Mouse (Mus musculus): ENCODE results near the gene Mea1.
A peak's percentile ranks its signal among the peaks of the same experiment; 100 is the strongest.

The Mea1 gene

DNA sequence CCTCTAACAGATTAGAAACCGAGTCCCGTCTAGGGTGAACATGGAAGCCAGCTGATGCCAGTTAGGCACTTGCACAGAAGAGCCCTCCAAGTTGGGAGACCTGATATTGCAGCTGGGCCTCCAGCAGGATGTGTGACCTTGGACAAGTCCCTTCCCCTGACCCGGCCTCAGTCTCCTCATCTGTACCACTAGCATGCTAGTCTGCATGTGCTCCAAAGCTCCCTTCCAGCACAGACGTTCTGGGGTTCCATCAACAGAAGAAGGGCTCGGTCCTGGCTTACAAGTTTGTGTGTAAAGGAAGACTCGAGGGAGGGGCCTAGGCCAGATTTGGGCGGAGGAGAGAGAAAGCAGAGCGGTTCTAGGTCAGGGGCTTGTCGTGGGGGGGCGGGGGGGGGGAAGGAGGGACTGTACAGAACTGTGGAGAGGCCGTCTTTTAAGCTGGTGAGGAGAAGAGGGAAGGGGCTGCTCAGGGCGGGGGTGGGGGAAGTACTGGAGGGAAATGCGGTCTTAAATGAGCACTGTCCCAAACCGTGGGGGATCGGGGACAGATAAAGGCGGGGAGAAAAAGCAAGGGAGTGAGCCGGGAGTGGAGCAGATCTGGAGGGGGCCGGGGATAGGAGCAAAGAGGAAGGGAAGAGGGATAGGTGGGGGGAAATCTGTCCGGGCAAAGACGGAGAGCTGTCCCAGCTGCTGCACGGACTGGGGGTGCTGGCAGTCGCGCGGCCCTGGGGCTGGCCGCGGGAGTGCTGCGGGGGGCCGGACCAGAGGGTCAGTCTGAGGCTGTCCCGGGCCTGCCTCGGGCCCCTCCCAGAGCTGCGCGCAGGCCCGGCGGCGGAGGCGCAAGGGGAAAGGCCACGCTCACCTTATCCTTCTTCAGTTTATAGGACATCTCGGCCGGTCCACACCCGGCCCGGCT, 25.6 kb downstream of the Mea1 start:
- no peak for DNase-seq (ENCODE audit: extremely low read depth, low read depth, low spot score)

DNA sequence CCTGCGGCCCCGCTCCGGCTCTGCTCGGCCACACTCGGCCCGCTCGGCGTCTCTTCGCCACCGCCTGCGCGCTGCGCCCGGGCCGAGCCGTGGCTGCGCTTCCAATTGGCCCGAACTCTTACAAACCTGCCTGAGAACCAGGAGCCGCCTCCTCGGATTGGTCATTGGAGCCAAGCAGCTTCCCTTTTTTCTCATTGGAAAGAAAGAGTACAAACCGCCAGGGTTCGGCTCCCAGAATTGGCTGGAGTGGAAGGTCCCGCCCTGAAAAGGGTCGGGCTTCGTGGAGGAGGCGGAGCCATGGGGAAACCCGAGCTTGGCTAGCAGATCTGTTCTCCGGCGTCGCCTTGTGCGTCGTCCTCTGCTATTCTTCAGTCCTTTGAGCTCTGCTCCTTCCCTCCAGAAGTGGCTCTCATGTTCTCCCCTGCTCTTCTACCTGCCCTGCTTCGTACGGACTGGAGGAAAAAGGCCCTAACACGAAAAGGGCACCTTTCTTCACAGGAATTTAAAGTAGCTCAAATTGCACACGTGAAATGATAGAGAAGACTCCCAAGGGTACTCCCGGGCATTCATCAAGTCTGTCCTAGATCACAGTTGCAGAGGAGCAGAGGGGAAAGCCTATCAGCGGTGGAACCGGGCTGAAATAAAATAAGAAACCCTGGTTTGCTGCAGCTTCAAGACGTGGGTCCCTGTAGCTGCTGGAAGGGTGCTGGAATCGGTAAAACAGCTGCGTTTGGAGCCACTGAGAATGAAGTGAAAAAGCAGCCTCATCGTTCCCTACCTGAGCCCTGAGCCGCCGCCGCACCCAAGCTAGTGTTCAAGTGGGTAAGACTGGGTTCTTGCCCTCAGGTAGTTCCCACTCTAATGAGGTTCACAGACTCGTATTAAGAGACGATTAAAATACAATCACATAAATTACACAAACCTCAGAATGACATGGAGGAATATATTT, 26.6 kb downstream of the Mea1 start, which contains the start of gene Ppp2r5d:
Gene Ppp2r5d, minus strand, starts transcription at position 225 of the 949 bp plus-strand sequence.
- peak; percentile 88 for DNase-seq (ENCODE audit: extremely low read depth, low read depth, low spot score)

DNA sequence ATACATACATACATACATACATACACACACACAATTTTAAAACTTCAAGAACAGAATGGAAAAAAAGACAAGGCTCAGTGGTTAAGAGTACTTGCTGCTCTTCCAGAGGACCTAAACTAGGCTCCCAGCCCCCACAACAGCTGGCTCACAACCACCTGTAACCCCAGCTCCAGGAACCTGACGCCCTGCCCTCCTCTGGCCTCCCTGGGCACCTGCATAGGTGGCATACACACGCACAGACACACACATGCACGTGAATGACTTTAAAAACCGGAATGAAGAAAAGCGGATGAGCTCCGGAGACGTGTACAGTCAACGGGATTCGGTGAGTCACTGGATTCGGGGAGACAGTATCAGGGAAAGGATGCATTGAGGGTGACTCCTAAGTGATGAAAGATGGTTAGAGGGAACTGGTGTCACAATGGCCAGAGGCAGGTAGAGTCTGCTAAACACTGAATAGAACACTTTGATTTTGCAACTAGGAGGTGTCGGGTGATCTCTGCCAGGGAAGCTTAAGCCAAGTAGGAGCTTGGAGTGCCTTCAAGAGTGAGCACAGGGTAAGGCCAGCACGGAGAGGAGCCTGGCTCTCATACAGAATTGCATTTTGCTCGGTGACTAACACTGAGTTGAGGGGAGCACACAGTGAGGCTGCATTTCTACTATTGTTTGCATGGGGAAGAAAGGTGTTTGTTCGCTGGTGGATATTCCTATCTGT, 27.9 kb downstream of the Mea1 start:
- peak; percentile 98 for DNase-seq (ENCODE audit: extremely low read depth, low read depth, low spot score)

DNA sequence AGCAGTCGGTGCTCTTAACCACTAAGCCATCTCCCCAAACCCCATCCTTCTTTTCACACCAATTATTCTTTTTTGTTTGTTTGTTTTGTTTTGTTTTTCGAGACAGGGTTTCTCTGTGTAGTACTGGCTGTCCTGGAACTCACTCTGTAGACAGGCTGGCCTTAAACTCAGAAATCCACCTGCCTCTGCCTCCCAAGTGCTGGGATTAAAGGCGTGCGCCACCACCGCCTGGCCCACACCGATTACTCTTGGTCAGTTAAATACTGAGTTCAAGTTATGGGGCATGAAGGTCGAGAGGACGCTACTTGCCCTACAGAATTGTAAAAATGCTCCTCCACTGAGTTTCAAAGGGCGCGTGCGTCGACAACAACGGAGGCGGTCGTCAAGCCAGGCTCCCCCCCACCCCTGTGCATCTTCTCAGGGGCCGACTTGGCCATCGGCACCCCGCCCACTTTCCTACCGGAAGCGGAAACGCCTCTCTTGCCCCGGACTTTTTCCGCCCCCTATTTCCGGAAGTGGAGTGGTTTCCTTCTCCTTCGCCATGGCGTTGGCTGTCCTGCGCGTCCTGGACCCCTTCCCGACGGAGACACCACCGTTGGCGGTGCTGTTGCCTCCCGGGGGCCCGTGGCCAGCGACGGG, 32.5 kb downstream of the Mea1 start, which contains the start of gene Pex6:
Gene Pex6, plus strand, starts transcription at position 505 of the 639 bp plus-strand sequence.
- DNase-seq (ENCODE audit: extremely low read depth, low read depth, low spot score) = no peak

DNA sequence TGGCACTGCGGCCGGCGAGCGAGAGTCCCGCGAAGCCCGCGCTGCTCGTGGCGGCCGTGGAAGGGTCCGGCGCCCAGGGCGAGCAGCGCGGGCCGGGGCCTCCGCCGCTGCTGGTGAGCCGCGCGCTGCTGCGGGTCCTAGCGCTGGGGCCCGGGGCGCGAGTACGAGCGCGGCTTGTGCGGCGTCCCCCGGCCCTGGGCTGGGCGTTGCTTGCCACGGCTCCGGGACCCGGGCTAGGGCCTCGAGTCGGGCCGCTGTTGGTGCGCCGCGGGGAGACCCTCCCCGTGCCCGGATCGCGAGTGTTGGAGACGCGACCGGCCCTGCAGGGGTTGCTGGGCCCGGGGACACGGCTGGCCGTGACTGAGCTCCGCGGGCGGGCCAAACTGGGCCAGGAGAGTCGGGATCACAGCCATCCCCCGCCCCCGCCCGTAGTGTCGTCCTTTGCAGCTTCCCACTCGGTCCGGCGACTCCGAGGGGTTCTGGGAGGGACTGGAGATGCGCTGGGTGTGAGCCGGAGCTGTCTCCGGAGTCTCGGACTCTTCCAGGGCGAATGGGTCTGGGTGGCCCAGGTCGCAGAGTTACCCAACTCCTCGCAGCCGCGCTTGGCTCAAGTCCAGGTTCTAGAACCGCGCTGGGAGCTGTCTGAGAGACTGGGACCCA, 33.1 kb downstream of the Mea1 start:
- no peak for DNase-seq (ENCODE audit: extremely low read depth, low read depth, low spot score)

DNA sequence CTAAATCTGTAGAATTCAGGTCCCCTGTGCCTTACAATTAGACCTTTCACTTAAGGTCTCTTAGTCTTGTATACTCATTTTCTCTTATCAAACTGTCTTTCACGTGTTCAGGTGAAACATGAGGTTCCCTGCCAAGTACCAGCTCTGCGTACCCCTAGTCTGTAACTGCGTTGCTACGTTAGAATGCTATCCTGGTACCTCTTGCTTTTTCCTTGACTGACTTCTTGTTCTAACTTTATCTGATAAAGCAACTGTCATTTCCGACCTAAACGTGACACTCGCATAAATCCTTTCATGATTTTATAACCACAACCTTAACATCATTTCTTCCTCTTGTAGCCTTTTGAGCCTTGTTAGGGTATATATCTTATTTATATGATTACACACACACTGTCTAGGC, 33.8 kb downstream of the Mea1 start:
- DNase-seq (ENCODE audit: extremely low read depth, low read depth, low spot score) = no peak

DNA sequence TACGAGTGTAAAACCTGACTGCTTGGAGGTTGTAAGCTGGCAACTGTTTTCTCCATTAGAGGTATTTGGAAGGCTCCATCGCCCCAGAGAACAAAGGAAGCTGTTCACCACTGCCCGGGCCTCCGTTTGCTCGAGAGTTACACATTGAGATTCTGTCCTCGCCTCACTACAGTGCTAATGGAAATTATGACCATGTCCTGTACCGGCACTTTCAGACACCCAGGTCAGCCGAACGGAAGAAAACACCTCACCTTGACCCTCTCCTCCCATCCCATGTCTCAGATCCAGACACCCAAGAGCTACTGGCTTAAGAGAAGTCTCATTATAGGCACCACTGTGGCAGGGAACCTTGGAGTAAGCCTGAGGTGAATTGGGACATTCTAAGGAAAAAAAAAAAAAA, 35.3 kb downstream of the Mea1 start:
- DNase-seq (ENCODE audit: extremely low read depth, low read depth, low spot score) = no peak

DNA sequence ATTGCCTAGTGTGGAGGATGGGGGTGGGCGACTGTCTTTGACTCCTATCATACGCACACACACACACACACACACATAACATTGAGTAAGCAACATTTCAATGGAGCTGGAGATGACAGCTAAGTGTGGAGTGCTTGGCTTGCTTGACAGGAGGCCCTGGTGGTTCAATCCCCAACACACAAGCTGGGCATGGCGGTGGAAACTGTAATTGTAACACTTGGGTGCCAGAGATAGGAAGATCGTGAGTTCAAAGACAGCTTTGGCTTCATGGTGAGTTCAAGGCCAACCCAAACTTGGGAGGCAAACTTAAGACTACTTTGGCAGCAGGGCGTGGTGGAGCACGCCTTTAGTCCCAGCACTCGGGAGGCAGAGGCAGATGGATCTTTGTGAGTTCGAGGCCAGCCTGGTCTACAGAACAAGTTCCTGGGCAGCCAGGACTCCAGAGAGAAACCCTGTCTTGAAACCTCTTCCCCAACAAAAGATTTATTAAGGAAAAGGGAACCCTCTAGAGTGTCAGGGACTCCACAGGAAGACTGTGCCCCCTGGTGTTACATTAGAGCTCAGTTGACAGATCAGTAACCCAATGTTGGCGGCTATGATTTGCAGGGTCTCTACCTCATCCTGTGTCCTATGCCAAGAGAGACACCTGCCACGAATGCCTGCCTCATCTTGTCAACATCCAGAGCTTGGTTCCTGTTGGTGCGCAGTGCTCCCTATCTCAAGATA, 36.3 kb downstream of the Mea1 start:
- no peak for DNase-seq (ENCODE audit: extremely low read depth, low read depth, low spot score)

DNA sequence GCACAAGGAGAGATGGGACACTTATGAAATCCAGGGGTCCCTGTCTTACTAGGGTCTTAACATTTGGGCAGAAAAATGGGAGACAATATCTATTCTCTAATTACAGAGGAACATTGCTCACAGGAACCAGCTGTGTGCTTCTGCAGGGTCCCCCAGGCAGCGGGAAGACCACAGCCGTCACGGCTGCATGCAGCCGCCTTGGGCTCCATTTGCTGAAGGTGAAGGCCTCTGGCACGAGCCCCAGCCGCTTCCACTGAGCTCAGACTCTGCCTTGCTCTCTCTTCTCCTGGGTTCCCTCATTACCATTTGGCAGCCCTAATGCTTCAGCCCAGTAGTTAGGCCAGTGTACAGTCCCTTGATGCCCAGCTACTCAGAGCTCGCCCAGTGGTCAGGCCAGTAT, 42.5 kb downstream of the Mea1 start:
- no peak for DNase-seq (ENCODE audit: extremely low read depth, low read depth, low spot score)

DNA sequence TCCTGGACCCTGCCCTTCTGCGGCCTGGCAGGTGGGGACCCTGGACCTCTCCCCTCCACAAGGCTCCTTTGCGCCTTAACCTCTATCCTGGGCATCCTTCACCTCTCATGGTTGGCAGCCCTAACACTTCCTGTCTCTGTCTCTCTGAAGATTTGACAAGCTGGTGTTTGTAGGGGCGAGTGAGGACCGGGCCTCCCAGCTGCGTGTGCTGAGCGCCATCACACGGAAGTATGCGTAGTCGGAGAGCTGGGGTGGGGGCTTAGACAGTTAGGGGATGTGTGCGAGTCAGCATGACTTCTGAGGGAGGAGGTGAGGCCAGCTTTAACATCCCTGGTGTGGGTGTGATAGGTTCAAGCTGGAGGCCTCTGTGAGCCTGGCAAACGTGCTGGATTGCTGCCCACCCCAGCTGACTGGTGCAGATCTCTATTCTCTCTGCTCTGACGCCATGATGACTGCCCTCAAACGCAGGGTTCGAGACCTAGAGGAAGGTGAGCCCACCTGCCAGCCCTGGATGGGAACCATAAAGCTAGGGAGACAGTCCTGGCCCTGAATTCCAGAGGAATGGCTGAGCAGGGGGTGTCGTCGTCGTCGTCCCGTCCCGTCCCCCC, 46.0 kb downstream of the Mea1 start:
- DNase-seq (ENCODE audit: extremely low read depth, low read depth, low spot score) = no peak

DNA sequence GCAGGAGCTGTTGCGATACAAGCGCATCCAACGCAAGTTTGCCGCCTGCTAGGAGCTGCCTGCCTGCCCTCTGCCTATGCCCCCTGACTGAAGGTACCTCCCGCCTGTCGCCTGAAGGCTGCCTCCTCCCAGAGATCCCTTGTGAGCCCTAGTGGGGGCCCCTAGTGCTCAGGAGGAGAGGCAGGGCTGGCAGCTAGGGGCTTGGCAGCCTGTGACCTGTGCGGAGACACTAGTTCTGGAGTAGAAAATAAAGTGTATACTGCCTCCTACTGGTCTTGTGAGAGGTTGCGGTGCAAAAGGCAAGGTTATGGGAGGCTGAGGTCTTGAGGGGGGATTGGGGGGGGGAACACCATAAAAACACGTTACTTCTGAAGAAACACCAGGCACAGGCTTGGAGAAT, 46.7 kb downstream of the Mea1 start:
- DNase-seq (ENCODE audit: extremely low read depth, low read depth, low spot score) = no peak

DNA sequence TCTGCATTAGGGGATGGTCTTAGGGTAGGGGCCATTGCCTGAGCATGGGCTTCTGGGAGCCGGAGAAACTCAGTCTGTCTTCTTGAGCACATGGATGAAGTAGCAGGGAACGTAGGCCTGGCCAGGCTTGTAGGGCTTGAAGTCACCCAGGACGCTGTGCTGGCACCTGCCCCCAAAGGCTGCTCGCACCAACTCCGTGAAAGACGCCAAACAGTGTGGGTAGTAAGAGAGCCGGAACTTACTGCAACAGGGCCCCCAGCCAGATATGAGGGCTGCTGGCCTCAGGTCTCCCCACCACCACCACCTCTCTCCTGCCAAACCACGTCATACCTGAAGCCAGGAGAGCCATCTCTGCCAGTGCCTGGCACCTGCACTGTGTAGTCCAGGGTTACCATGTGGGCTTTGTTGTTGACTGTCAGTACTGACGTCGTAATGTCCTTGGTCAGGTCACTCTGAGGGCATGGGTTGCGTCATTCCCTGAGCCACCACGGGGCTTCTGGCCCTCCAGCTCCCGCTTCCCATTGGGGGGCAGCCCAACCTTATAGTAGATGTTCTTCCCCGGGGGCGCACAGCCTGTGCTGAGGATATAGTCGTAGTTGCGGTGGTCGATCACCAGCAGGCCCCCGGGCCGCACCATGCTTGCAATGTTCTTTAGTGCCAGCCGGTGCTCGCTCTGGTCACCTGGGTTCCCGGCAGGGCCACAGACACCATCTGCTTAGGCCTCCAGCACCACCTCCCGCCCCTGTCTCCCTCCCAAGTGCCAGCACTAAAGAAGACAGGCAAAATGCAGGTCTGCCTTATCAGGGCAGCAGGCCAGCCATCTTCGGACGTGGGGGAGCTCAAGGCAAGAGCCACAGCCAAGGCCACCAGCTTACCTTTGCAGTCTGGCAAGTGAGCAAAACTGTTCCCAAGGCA, 47.4 kb downstream of the Mea1 start:
- DNase-seq (ENCODE audit: extremely low read depth, low read depth, low spot score) = no peak

DNA sequence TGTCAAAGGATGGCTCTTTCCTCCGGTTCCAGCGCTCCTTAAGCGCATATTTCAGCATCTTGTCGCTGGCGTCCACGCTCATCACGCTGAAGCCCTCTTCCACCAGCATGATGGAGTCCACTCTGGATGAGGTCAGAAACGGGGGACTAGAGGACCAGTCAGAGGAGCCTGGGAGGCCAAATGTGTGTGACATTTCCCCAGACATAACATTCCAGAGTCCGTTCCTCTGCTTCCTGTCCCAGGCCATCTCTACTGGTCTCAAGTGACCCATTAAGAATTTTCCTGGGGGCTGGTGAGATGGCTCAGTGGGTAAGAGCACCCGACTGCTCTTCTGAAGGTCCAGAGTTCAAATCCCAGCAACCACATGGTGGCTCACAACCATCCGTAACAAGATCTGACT, 48.7 kb downstream of the Mea1 start:
- no peak for DNase-seq (ENCODE audit: extremely low read depth, low read depth, low spot score)

DNA sequence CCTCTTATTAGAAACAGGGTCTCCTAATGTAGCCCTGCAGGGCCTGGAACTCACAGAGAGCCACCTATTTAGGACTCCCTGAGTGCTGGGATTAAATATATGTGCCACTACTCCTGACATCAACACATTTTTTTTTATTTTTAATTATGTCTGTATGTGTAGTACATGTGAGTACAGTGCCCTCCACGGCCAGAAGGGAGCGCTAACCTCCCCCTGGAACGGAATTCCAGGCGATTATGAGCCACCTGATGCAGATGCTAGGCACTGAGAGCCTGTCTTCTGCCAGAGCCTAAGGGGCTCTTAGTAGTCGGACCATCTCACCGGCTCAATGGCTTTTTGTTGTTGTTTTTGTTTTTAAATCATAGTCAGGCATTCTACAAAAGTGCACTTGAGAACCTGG, 49.4 kb downstream of the Mea1 start:
- no peak for DNase-seq (ENCODE audit: extremely low read depth, low read depth, low spot score)

DNA sequence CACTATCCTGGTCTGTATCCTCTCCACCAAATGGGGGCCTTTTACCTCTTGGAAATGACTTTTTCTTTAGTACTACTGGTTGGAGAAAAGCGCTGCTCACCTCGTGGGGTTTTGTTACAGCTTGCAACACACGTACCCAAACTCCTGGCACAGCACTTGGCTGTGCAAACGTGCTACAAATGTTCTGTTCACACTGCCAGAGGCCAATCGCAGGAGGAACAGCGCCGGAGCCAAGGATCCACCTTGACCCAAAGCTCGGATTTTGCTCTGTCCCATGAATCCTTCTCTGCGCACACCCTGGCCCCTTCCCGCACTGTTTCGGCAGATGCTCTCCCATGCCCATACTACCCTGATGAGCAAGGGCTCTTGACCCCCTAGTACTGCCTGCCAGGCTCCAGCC, 49.9 kb downstream of the Mea1 start:
- no peak for DNase-seq (ENCODE audit: extremely low read depth, low read depth, low spot score)

DNA sequence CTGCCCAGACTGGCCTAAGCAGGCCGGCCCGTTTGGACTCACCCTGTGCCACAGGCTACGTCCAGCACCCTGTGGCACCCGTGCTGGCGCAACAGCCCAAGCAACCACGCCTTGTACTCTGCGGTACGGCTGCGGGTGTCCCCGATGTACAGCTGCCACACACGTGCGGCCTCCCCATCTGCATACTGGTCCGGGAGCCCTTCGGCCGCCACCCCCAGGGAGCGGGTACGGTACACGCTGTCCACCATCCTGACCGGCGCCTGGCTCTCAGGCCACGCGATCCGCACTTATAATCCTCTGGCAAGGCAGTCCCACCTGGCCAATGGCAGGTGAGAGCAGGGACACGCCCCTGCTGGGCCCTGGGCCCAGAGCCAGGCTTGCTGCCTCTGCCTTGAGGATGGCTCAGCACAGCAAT, 50.3 kb downstream of the Mea1 start, which contains the start of gene Gnmt:
Gene Gnmt, minus strand, starts transcription at position 265 of the 415 bp plus-strand sequence.
- no peak for DNase-seq (ENCODE audit: extremely low read depth, low read depth, low spot score)

All from fat pad, adult 2 months (tissue).